Mouse (Mus musculus): ENCODE measurements around the gene Naif1. TPM values are rescaled to one million over a fixed set of nuclear protein-coding genes. Genes with fewer than 3 reads are reported as not detected.
A peak's percentile ranks its signal among the peaks of the same experiment; 100 is the strongest.

Gene Naif1
- polyA plus RNA-seq (2015; fragmentation: Nextera tagmentation; extraction: Ambion mirVana): 4.8 and 5.8 TPM in 2 replicates

GRCm38 (mm10) chr2:32449761-32450754 is at the start of gene Naif1:
Gene Naif1, plus strand, starts transcription at chr2:32450457.
- no peaks in the 10 kb centered on the region for H3K27me3 ChIP-seq
- 81% methylated on average over 15 of the region's 15 CpGs for WGBS
- H3K9ac ChIP-seq: peak within 1 kb of the TSS; percentile 70

DNA sequence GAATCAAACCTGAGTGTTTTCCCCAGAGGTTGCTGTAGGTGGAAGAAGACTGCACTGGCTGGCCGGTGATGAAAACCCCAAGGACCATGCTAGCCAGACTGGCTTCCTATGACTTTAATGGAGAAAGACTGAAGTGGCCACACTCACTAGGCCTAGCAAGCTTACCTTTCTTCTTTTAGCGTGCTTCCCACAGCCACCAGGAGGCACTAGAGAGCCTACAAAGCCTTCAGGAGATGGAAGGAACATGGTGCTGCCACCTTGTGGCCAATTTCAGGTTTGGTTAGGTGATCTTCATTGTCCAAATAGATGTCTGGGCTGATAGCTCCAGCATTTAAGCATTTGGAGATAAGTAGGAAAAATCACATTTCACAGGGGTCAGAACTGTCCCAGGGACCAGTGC is 45.6 kb upstream of the Naif1 start:
- Histone ChIP-seq H3K4me1 (replicated peaks) (no peaks in the 10 kb centered on the region), H3K9me3 (no peaks in the 10 kb centered on the region), H3K27me3 (no peaks in the 10 kb centered on the region), H3K9ac (no peak overlapping the region), H3K27ac (replicated peaks) (no peak overlapping the region), H3K36me3 (peaks cover 17% of the 10 kb centered on the region), H3K4me3 (no peak overlapping the region), H3K4me2 (no peak overlapping the region)
- ATAC-seq (ENCODE audit: low FRiP score, low read depth): peak; percentile 46; the same call in 1 of the 2 replicates
- 15% methylated on average over 2 of the region's 2 CpGs for WGBS

More at GRCm38 (mm10) chr2:32449761-32450754, at the start of gene Naif1:
- peak within 1 kb of the TSS; percentile 92 for H3K27ac ChIP-seq (replicated peaks)
- H3K4me1 ChIP-seq (replicated peaks): peaks cover 45% of the 10 kb centered on the region
- no peak for ATAC-seq (ENCODE audit: low FRiP score, low read depth)
- H3K9me3 ChIP-seq: no peaks in the 10 kb centered on the region
- no peaks in the 10 kb centered on the region for H3K36me3 ChIP-seq
- peak within 1 kb of the TSS; percentile 70 for H3K4me3 ChIP-seq
- peak within 1 kb of the TSS; percentile 70 for H3K4me2 ChIP-seq

DNA sequence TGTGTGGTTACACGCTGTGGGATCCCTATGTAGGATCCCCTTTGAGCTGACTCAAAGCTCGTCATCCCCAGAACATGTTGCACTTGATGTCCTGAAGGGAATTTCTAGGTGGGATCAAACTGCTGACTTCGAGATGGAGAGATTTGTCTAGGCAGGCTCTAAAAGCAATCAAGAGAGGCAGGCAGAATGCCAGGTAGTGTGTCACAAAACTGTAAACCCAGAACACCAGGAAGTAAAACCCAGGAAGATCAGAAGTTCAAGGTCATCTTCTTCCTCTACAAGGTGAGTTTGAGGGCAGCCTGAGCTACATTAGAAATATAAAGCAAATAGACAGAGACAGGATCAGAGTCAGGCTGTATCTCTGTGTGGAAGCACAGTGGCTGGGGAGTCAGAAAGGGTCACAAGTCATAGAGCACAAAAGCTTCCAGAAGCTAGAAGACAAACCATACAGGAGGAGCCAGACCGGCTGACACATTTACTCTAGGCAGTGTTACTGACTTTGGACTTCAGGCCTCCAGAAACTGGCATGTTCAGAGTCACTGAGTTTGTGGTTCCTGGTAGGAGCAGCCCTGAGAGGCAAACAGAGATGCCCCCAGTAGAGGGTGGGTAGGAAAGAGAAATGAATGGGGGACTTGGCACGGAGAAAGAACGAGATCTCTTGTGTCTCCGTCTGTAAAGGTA is 43.0 kb upstream of the Naif1 start:
- Histone ChIP-seq H3K27me3 (no peaks in the 10 kb centered on the region), H3K9me3 (no peaks in the 10 kb centered on the region), H3K27ac (replicated peaks) (no peak overlapping the region), H3K36me3 (peaks cover 3% of the 10 kb centered on the region; the same call in 1 of the 2 replicates), H3K4me2 (no peak overlapping the region), H3K4me3 (no peak overlapping the region), H3K9ac (no peak overlapping the region), H3K4me1 (replicated peaks) (no peaks in the 10 kb centered on the region)
- WGBS: 86% methylated on average over 7 of the region's 7 CpGs
- no peak for ATAC-seq (ENCODE audit: low FRiP score, low read depth)

DNA sequence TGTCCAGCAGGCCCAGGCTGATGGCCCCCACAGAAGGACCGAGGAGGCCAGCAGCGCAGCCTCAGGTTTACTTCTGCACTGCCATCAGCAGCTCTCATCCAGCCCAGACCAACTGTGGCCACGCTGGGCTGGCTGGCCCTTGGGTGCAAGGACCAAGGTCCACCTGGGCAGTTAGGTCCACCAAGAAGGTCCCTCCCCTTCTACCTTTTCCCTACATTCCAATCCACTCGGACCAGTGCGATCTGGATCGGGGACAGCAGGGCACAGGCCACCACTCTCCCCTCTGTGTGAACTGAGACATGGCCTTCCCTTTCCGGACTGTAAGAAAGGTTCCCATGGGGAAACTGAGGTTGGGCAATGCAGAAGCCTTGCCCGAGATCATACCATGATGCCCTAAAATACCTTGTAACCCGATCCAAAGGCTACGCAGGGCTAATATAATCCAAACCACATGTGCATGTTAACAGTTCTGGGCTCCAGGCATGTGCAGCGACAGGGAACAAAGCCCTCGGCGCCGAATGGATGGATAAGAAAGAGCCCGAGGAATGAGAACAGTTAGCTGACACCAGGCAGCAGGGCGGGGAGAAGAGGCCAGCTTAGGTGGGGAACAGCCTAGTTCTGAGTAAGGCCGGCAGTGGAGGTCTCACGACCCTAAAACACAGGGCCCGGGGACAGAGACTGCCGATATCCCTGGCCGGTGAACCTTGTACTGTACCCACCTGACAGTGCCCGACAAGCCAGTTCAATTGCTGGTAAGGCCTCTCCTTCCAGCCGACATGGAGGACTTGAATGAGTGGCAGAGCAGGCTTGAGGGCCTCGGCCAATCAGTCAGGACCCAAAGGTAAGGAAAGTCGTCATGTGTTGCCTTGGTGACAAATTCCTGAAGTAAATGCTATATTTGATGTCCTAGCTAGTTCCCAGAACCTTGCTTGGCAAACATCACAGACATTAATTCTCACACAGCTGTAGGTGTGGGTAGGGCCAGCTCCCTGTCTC is 41.5 kb upstream of the Naif1 start:
- no peaks in the 10 kb centered on the region for H3K4me1 ChIP-seq (replicated peaks)
- no peak overlapping the region for H3K27ac ChIP-seq (replicated peaks)
- no peak overlapping the region for H3K4me2 ChIP-seq
- no peaks in the 10 kb centered on the region for H3K36me3 ChIP-seq
- 75% methylated on average over 25 of the region's 25 CpGs for WGBS
- no peaks in the 10 kb centered on the region for H3K9me3 ChIP-seq
- H3K9ac ChIP-seq: no peak overlapping the region
- no peak for ATAC-seq (ENCODE audit: low FRiP score, low read depth)
- H3K4me3 ChIP-seq: no peak overlapping the region
- H3K27me3 ChIP-seq: no peaks in the 10 kb centered on the region

- H3K4me3 ChIP-seq: no peak overlapping the region
- no peaks in the 10 kb centered on the region for H3K4me1 ChIP-seq (replicated peaks)
- no peak overlapping the region for H3K9ac ChIP-seq
- 87% methylated on average over 7 of the region's 7 CpGs for WGBS
- H3K27me3 ChIP-seq: no peaks in the 10 kb centered on the region
- H3K9me3 ChIP-seq: no peaks in the 10 kb centered on the region
- H3K36me3 ChIP-seq: peaks cover 14% of the 10 kb centered on the region; the same call in 1 of the 2 replicates
- H3K4me2 ChIP-seq: no peak overlapping the region
- no peak overlapping the region for H3K27ac ChIP-seq (replicated peaks)
- no peak for ATAC-seq (ENCODE audit: low FRiP score, low read depth)
Observed at GRCm38 (mm10) chr2:32411407-32411806, 38.9 kb upstream of the Naif1 start.

- no peak for ATAC-seq (ENCODE audit: low FRiP score, low read depth)
- Histone ChIP-seq H3K9me3 (no peaks in the 10 kb centered on the region), H3K4me1 (replicated peaks) (no peaks in the 10 kb centered on the region), H3K36me3 (peaks cover 29% of the 10 kb centered on the region), H3K4me3 (no peak overlapping the region), H3K4me2 (no peak overlapping the region), H3K27me3 (no peaks in the 10 kb centered on the region), H3K9ac (no peak overlapping the region), H3K27ac (replicated peaks) (no peak overlapping the region)
- 93% methylated on average over 6 of the region's 6 CpGs for WGBS
Observed at GRCm38 (mm10) chr2:32412742-32413531, 37.3 kb upstream of the Naif1 start.

- Histone ChIP-seq H3K9ac (no peak overlapping the region), H3K4me2 (no peak overlapping the region), H3K27ac (replicated peaks) (no peak overlapping the region), H3K27me3 (no peaks in the 10 kb centered on the region), H3K9me3 (no peaks in the 10 kb centered on the region), H3K36me3 (peaks cover 39% of the 10 kb centered on the region), H3K4me3 (no peak overlapping the region), H3K4me1 (replicated peaks) (no peaks in the 10 kb centered on the region)
- ATAC-seq (ENCODE audit: low FRiP score, low read depth): no peak
- 61% methylated on average over 5 of the region's 5 CpGs for WGBS
Observed at GRCm38 (mm10) chr2:32413936-32414335, 36.3 kb upstream of the Naif1 start.

DNA sequence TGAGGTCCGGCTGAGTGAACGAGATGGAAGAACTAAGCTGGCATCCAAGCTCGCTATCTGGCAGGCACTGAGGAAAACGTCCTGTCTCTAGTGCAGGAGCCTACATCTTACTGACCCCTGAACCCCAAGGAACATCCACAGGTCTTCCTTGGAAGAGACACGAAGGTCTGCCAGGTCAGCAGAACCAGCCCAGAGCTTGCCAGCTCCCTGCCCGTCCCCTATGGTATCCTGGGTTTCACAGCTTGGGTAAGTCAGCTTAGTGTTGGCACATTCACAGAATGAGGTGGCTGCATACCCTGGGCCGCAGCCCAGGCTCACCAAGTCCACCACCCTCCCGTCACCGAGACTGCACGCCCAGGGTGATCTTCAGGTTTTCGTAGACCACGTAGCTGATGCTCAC is 34.5 kb upstream of the Naif1 start:
- Histone ChIP-seq H3K4me2 (no peak overlapping the region), H3K27ac (replicated peaks) (no peak overlapping the region), H3K4me3 (no peak overlapping the region), H3K9me3 (no peaks in the 10 kb centered on the region), H3K27me3 (no peaks in the 10 kb centered on the region), H3K9ac (no peak overlapping the region), H3K36me3 (peaks cover 58% of the 10 kb centered on the region), H3K4me1 (replicated peaks) (no peaks in the 10 kb centered on the region)
- 92% methylated on average over 12 of the region's 12 CpGs for WGBS
- no peak for ATAC-seq (ENCODE audit: low FRiP score, low read depth)

- Histone ChIP-seq H3K9me3 (no peaks in the 10 kb centered on the region), H3K4me2 (no peak overlapping the region), H3K9ac (no peak overlapping the region), H3K4me1 (replicated peaks) (no peaks in the 10 kb centered on the region; the same call in 1 of the 2 replicates), H3K27me3 (no peaks in the 10 kb centered on the region), H3K27ac (replicated peaks) (no peak overlapping the region), H3K36me3 (peaks cover 62% of the 10 kb centered on the region), H3K4me3 (no peak overlapping the region)
- 91% methylated on average over 2 of the region's 2 CpGs for WGBS
- no peak for ATAC-seq (ENCODE audit: low FRiP score, low read depth)
Observed at GRCm38 (mm10) chr2:32416556-32416955, 33.7 kb upstream of the Naif1 start.

GRCm38 (mm10) chr2:32417486-32417885 is 32.8 kb upstream of the Naif1 start:
- H3K9ac ChIP-seq: no peak overlapping the region
- peaks cover 62% of the 10 kb centered on the region for H3K36me3 ChIP-seq
- ATAC-seq (ENCODE audit: low FRiP score, low read depth): no peak
- peaks cover 5% of the 10 kb centered on the region for H3K4me1 ChIP-seq (replicated peaks)
- no peaks in the 10 kb centered on the region for H3K27me3 ChIP-seq
- no peaks in the 10 kb centered on the region for H3K9me3 ChIP-seq
- H3K4me2 ChIP-seq: no peak overlapping the region
- H3K4me3 ChIP-seq: no peak overlapping the region
- H3K27ac ChIP-seq (replicated peaks): no peak overlapping the region
- WGBS: 94% methylated on average over 8 of the region's 8 CpGs
